Mouse (Mus musculus) C2C12 (cell line): ENCODE results near the gene Tom1l1.

Source experiments
- CEBPB ChIP-seq: IDR thresholded peaks from one replicate; pipeline ENCODE4 v1.6.1; 2011; ENCODE audit warnings: low read depth, mild to moderate bottlenecking, control low read depth, moderate library complexity
- CTCF ChIP-seq: IDR thresholded peaks from one replicate; pipeline ENCODE4 v1.5.1; 2011; ENCODE audit not compliant: control insufficient read depth, insufficient read depth, insufficient read length
- MYOD1 ChIP-seq: IDR thresholded peaks from one replicate; pipeline ENCODE4 v1.6.1; 2011; ENCODE audit warnings: low read depth; ENCODE audit not compliant: control insufficient read depth, insufficient read length

DNA sequence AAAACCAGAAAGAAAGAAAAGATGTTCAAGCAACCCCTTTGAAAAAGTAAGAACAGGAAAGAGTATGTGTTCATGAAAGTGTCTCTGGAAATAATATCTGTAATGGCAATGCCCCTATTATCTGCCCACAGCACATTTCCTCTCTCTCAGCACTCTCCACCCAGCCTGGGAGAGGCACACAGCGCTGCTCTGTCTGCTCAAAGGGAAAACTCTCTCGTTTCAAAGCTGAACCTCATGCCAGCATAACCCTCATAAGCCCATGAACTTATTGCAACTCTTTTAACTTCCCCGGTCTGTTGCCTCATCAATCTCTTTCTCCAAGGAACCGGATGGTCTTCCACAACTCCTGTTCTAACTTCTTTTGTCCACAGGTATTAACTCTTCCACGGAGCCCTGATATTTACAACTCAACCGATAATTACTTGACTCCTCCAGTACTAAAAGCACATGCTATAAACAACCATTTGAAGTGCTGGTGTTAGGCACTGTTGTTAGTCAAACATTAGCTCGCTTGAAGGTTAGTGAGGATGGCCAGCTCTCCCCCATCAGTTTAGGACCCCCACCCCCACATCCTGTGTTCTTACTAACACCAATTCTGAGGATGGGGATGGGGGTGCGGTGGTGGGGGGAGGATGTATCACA is 23.7 kb downstream of the Tom1l1 start:
- TF ChIP-seq CTCF (no peak), CEBPB (no peak), MYOD1 (no peak)
